Mouse (Mus musculus) liver, embryonic 14.5 days (tissue): ENCODE measurements around the gene Abca2. TPM values are rescaled to one million over a fixed set of nuclear protein-coding genes. Genes with fewer than 3 reads are reported as not detected.
"Not testable (repeated sequence)": the region's sequence is repeated elsewhere in the genome, so short reads cannot be mapped to it uniquely, and the experiment has no call there.

Source experiments
- ATAC-seq: fragments of 200-750 bp; cut with Nextera tagmentation; 2 replicates; pipeline ENCODE4 v1.8.0; 2017; ENCODE audit warnings: moderate number of reproducible peaks, mild to moderate bottlenecking, moderate library complexity; ENCODE audit not compliant: insufficient read depth
- DNase-seq, 3 experiments: peaks; one replicate each; pipeline ENCODE4 v3.0.0-alpha.2; 2012 to 2013; ENCODE audit warnings: low read depth in 3 of 3, low spot score in 3 of 3
- H3K27ac ChIP-seq: fragments of 300-500 bp; sonication (generic); 2 replicates; pipeline ENCODE4 v1.5.1; 2014; ENCODE audit warnings: moderate library complexity, mild to moderate bottlenecking, control low read depth, inconsistent platforms
- H3K27me3 ChIP-seq: fragments of 300-500 bp; sonication (generic); 2 replicates; pipeline ENCODE4 v1.6.1; 2014; ENCODE audit warnings: mild to moderate bottlenecking, low read length, moderate library complexity; ENCODE audit not compliant: control insufficient read depth, insufficient read depth
- H3K36me3 ChIP-seq: fragments of 300-500 bp; sonication (generic); replicated peaks from 2 replicates; pipeline ENCODE4 v1.6.1; 2014; ENCODE audit warnings: low read depth; ENCODE audit not compliant: control insufficient read depth, insufficient read depth
- H3K4me1 ChIP-seq, 2 experiments: fragments of 200-500 bp in 1 of 2; fragments of 300-500 bp in 1 of 2; sonication (generic) in 1 of 2; replicated peaks; 2 replicates each; pipeline ENCODE4 v1.6.1; 2012 to 2014; ENCODE audit warnings: antibody characterized with exemption in 1 of 2, inconsistent platforms in 1 of 2, low read length in 1 of 2; ENCODE audit not compliant: control insufficient read depth in 2 of 2, insufficient read depth in 2 of 2
- H3K4me2 ChIP-seq: fragments of 300-500 bp; sonication (generic); 2 replicates; pipeline ENCODE4 v1.6.1; 2014; ENCODE audit warnings: low read depth, mild to moderate bottlenecking, control low read depth, moderate library complexity
- H3K4me3 ChIP-seq, 2 experiments: fragments of 200-500 bp in 1 of 2; fragments of 300-500 bp in 1 of 2; sonication (generic) in 1 of 2; 2 replicates each; pipeline ENCODE4 v1.5.1; 2012 to 2014; ENCODE audit warnings: low read depth in 2 of 2, low read length in 2 of 2, mild to moderate bottlenecking in 2 of 2, control low read depth in 1 of 2, inconsistent platforms in 1 of 2, moderate library complexity in 1 of 2; ENCODE audit not compliant: insufficient read depth in 1 of 2
- H3K9ac ChIP-seq: fragments of 300-500 bp; sonication (generic); replicated peaks from 2 replicates; pipeline ENCODE4 v1.6.1; 2014; ENCODE audit warnings: mild to moderate bottlenecking, control low read depth, moderate library complexity
- H3K9me3 ChIP-seq: fragments of 300-500 bp; sonication (generic); 2 replicates; pipeline ENCODE4 v1.6.1; 2016; ENCODE audit warnings: low read length, mixed read lengths; ENCODE audit not compliant: control insufficient read depth
- CTCF ChIP-seq: IDR thresholded peaks from 2 replicates; pipeline ENCODE4 v1.5.1; 2016; ENCODE audit warnings: antibody characterized with exemption, low read depth, control low read depth
- EP300 ChIP-seq: IDR thresholded peaks from 2 replicates; pipeline ENCODE4 v1.6.1; 2016; ENCODE audit warnings: antibody characterized with exemption, low read depth
- WGBS: fragments of 180-500 bp; shearing (Covaris S2); extraction: QIAGEN DNeasy Blood & Tissue Kit; methylation state at CpG from one replicate; pipeline ENCODE4 v1.1.7; 2014; ENCODE audit not compliant: insufficient replicate concordance; 5-methylcytosine and 5-hydroxymethylcytosine counted together
- polyA plus RNA-seq, 2 experiments: library from polyadenylated mRNA; depleted of rRNA in 1 of 2; stranded (reverse) in 1 of 2; unstranded in 1 of 2; fragments of >200 nt; fragmentation: Nextera tagmentation in 1 of 2; extraction: Ambion mirVana in 1 of 2; gene quantifications; 2 replicates each; pipeline versions ENCODE4 v1.2.1 to v1.2.3; 2012 to 2014

Abca2 gene
- polyA plus RNA-seq, 2 experiments = 0.91 to 2.5 TPM

GRCm38 (mm10) chr2:25408908-25409307, 19.6 kb upstream of the Abca2 start:
- no peak overlapping the region for H3K4me3 ChIP-seq
- 64% methylated on average over 10 of the region's 10 CpGs for WGBS
- no peaks in the 10 kb centered on the region for H3K9me3 ChIP-seq
- H3K9ac ChIP-seq = no peak overlapping the region
- H3K4me2 ChIP-seq = no peak overlapping the region
- H3K36me3 ChIP-seq = no peaks in the 10 kb centered on the region
- TF ChIP-seq EP300 = no peak
- TF ChIP-seq CTCF = no peak
- H3K27me3 ChIP-seq = peaks cover 11% of the 10 kb centered on the region
- no peak overlapping the region for H3K27ac ChIP-seq
- DNase-seq (no peak), ATAC-seq (no peak)
- no peaks in the 10 kb centered on the region for H3K4me1 ChIP-seq

- not testable (repeated sequence) for H3K4me3 ChIP-seq, ATAC-seq, H3K27ac ChIP-seq, H3K9ac ChIP-seq, H3K36me3 ChIP-seq, H3K27me3 ChIP-seq, H3K4me2 ChIP-seq, H3K9me3 ChIP-seq, H3K4me1 ChIP-seq, DNase-seq
- peak; percentile 27 for TF ChIP-seq CTCF
Observed at GRCm38 (mm10) chr2:25413436-25413835, 15.1 kb upstream of the Abca2 start.

- TF ChIP-seq CTCF (no peak), EP300 (no peak)
- Histone ChIP-seq H3K27me3 (no peaks in the 10 kb centered on the region), H3K9me3 (no peaks in the 10 kb centered on the region), H3K9ac (no peak overlapping the region), H3K4me2 (no peak overlapping the region), H3K4me3 (no peak overlapping the region), H3K27ac (no peak overlapping the region), H3K36me3 (no peaks in the 10 kb centered on the region), H3K4me1 (no peaks in the 10 kb centered on the region)
- no peak for ATAC-seq
- no peak for DNase-seq
- WGBS = 36% methylated on average over 3 of the region's 3 CpGs
Observed at GRCm38 (mm10) chr2:25417426-25417825, 11.1 kb upstream of the Abca2 start.

GRCm38 (mm10) chr2:25421896-25422295, 6.6 kb upstream of the Abca2 start:
- DNase-seq (peak; percentile 19 to 24 (median 22)), ATAC-seq (no peak)
- no peaks in the 10 kb centered on the region for H3K27me3 ChIP-seq
- no peaks in the 10 kb centered on the region for H3K4me1 ChIP-seq
- no peak overlapping the region for H3K4me3 ChIP-seq
- H3K4me2 ChIP-seq = no peak overlapping the region
- no peak overlapping the region for H3K27ac ChIP-seq
- no peak overlapping the region for H3K9ac ChIP-seq
- WGBS = 18% methylated on average over 3 of the region's 3 CpGs
- no peaks in the 10 kb centered on the region for H3K36me3 ChIP-seq
- no peak for TF ChIP-seq EP300
- peak; percentile 70 for TF ChIP-seq CTCF
- no peaks in the 10 kb centered on the region for H3K9me3 ChIP-seq

- WGBS = 25% methylated on average over 17 of the region's 17 CpGs
- Histone ChIP-seq H3K4me2 (no peak within 1 kb of the TSS), H3K27ac (no peak within 1 kb of the TSS), H3K9me3 (no peaks in the 10 kb centered on the region), H3K27me3 (no peaks in the 10 kb centered on the region), H3K4me3 (no peak within 1 kb of the TSS), H3K9ac (no peak within 1 kb of the TSS), H3K36me3 (no peaks in the 10 kb centered on the region), H3K4me1 (no peaks in the 10 kb centered on the region)
- ATAC-seq (no peak), DNase-seq (no peak)
- TF ChIP-seq EP300 (no peak), CTCF (no peak)
Observed at GRCm38 (mm10) chr2:25422587-25423410, 5.7 kb upstream of the Abca2 start, which contains the start of gene Fut7. Fut7 (plus strand) TSS chr2:25423267.
